Mouse (Mus musculus) Patski (cell line): Measurements from ENCODE around the gene Nhs. TPM values are rescaled to one million over a fixed set of nuclear protein-coding genes. Genes with fewer than 3 reads are reported as not detected.

ENCODE experiments used
- ATAC-seq: fragments of 100-300 bp; one replicate; pipeline ENCODE4 v1.8.0; 2021
- CTCF ChIA-PET: fragments of 350-600 bp; sonication (Branson Sonifier 250); formaldehyde crosslinking; loops from one replicate; lab custom pipeline; 2022; ENCODE audit warnings: inconsistent platforms; lab: Charles Lee
- POLR2A ChIA-PET: fragments of 350-600 bp; sonication (Branson Sonifier 250); formaldehyde crosslinking; loops from one replicate; lab custom pipeline; 2022; ENCODE audit warnings: antibody characterized with exemption, inconsistent platforms; lab: Charles Lee
- DNase-seq: peaks from one replicate; pipeline ENCODE4 v3.0.0-alpha.2; 2011; ENCODE audit warnings: low read depth, low spot score
- H3K27me3 ChIP-seq: fragments of 371-371 bp; one replicate; pipeline ENCODE4 v1.5.1; 2021
- CTCF ChIP-seq: fragments of 100-300 bp; IDR thresholded peaks from one replicate; pipeline ENCODE4 v1.5.1; 2021
- in situ Hi-C: fragments of 300-500 bp; cut with MboI; formaldehyde crosslinking; loops from 3 replicates; pipeline ENCODE4 v1.11.1; 2018; ENCODE audit warnings: low pct_unique_long_range_greater_than_20kb, mixed read lengths
- polyA plus RNA-seq: library from polyadenylated mRNA; unstranded; gene quantifications from one replicate; pipeline ENCODE4 v1.2.3, GENCODE M21; 2021

Nhs gene
- 5.5 TPM for polyA plus RNA-seq

- H3K27me3 ChIP-seq, result peaks cover 3% of the 10 kb centered on the region
- in situ Hi-C loops, result loop anchor here (5.0 to 10.0 kb wide), 4 partner anchors 117 to 295 kb away; no protein-coding TSS in a partner anchor
- ChIA-PET CTCF (interaction anchor here (0.7 kb wide), 1 partner anchor 303 kb away, joined by 3 read pairs; no protein-coding TSS in a partner anchor), POLR2A (no interaction called here)
- peak; percentile 88 for ATAC-seq
- TF ChIP-seq CTCF, result no peak
- DNase-seq, result no peak
Measured at GRCm38 (mm10) chrX:162159637-162160611, at the start of gene Nhs. Gene Nhs, minus strand, starts transcription at chrX:162159730.

GRCm38 (mm10) chrX:162206350-162206884 lies 46.9 kb upstream of the Nhs start:
- ATAC-seq (no peak), DNase-seq (no peak)

GRCm38 (mm10) chrX:162158743-162159636 lies 540 bp downstream of the Nhs start:
- POLR2A ChIA-PET, result no interaction called here

More at GRCm38 (mm10) chrX:162206350-162206884, 46.9 kb upstream of the Nhs start:
- in situ Hi-C loops, result loop anchor here (5.0 kb wide), 1 partner anchor 39 kb away; no protein-coding TSS in a partner anchor
- no peak for TF ChIP-seq CTCF
- peaks cover 25% of the 10 kb centered on the region for H3K27me3 ChIP-seq
- ChIA-PET POLR2A (no interaction called here), CTCF (interaction anchor here (1.2 kb wide), 1 partner anchor 13 kb away, joined by 5 read pairs; no protein-coding TSS in a partner anchor)

GRCm38 (mm10) chrX:162158142-162158541 lies 1.4 kb downstream of the Nhs start:
- CTCF ChIA-PET, result no interaction called here
- DNase-seq (no peak), ATAC-seq (no peak)
- in situ Hi-C loops, result loop anchor here (5.0 to 10.0 kb wide), 3 partner anchors 119 to 293 kb away; no protein-coding TSS in a partner anchor
- POLR2A ChIA-PET, result no interaction called here
- no peaks in the 10 kb centered on the region for H3K27me3 ChIP-seq
- no peak for TF ChIP-seq CTCF

More at GRCm38 (mm10) chrX:162158743-162159636, 540 bp downstream of the Nhs start:
- H3K27me3 ChIP-seq, result no peaks in the 10 kb centered on the region
- in situ Hi-C loops, result loop anchor here (5.0 to 10.0 kb wide), 3 partner anchors 118 to 294 kb away; no protein-coding TSS in a partner anchor
- ATAC-seq, result peak; percentile 58
- CTCF ChIA-PET, result no interaction called here
- no peak for DNase-seq
- no peak for TF ChIP-seq CTCF

GRCm38 (mm10) chrX:162137807-162138206 lies 21.7 kb downstream of the Nhs start:
- in situ Hi-C loops, result no loop called here
- peaks cover 6% of the 10 kb centered on the region for H3K27me3 ChIP-seq
- ATAC-seq (peak; percentile 99), DNase-seq (peak; percentile 61)
- TF ChIP-seq CTCF, result no peak
- POLR2A ChIA-PET, result interaction anchor here (0.6 kb wide), 1 partner anchor 40 kb away, joined by 6 read pairs; no protein-coding TSS in a partner anchor
- CTCF ChIA-PET, result no interaction called here

- CTCF ChIA-PET, result no interaction called here
- no peak for ATAC-seq
- DNase-seq, result no peak
Measured at GRCm38 (mm10) chrX:162113257-162113656, 46.3 kb downstream of the Nhs start.

GRCm38 (mm10) chrX:162102802-162103434 lies 56.6 kb downstream of the Nhs start:
- in situ Hi-C loops, result no loop called here
- ChIA-PET POLR2A (no interaction called here), CTCF (no interaction called here)
- TF ChIP-seq CTCF, result no peak
- no peak for DNase-seq
- no peaks in the 10 kb centered on the region for H3K27me3 ChIP-seq
- peak; percentile 54 for ATAC-seq

More at GRCm38 (mm10) chrX:162113257-162113656, 46.3 kb downstream of the Nhs start:
- in situ Hi-C loops, result no loop called here
- H3K27me3 ChIP-seq, result peaks cover 9% of the 10 kb centered on the region
- TF ChIP-seq CTCF, result no peak
- POLR2A ChIA-PET, result no interaction called here

GRCm38 (mm10) chrX:162098364-162098763 lies 61.2 kb downstream of the Nhs start:
- no peaks in the 10 kb centered on the region for H3K27me3 ChIP-seq
- DNase-seq, result no peak
- ChIA-PET CTCF (interaction anchor here (0.9 to 2.0 kb wide), 2 partner anchors 11 to 23 kb away, joined by 3 to 6 read pairs; no protein-coding TSS in a partner anchor), POLR2A (interaction anchor here (0.8 kb wide), 1 partner anchor 39 kb away, joined by 6 read pairs; no protein-coding TSS in a partner anchor)
- no peak for TF ChIP-seq CTCF
- in situ Hi-C loops, result no loop called here
- ATAC-seq, result no peak

GRCm38 (mm10) chrX:162087291-162087690 lies 72.2 kb downstream of the Nhs start:
- in situ Hi-C loops, result no loop called here
- H3K27me3 ChIP-seq, result peaks cover 5% of the 10 kb centered on the region

More at GRCm38 (mm10) chrX:162087291-162087690, 72.2 kb downstream of the Nhs start:
- CTCF ChIA-PET, result interaction anchor here (0.9 to 1.4 kb wide), 3 partner anchors 11 to 22 kb away, joined by 3 to 6 read pairs (median 4); no protein-coding TSS in a partner anchor
- TF ChIP-seq CTCF, result no peak
- POLR2A ChIA-PET, result no interaction called here
- no peak for ATAC-seq
- DNase-seq, result no peak
